Mouse (Mus musculus): ENCODE measurements around the gene Pbx1.

The Pbx1 gene

GRCm38 (mm10) chr1:168300505-168300904 is 131.6 kb downstream of the Pbx1 start:
- DNase-seq (ENCODE audit: low spot score in 2 of 2) = no peak

- DNase-seq (ENCODE audit: low spot score in 2 of 2) = no peak
These were observed 132.1 kb downstream of the Pbx1 start for GRCm38 (mm10) chr1:168299928-168300365.

- DNase-seq (ENCODE audit: low spot score in 2 of 2) = no peak
These were observed 132.9 kb downstream of the Pbx1 start for GRCm38 (mm10) chr1:168299181-168299580.

DNA sequence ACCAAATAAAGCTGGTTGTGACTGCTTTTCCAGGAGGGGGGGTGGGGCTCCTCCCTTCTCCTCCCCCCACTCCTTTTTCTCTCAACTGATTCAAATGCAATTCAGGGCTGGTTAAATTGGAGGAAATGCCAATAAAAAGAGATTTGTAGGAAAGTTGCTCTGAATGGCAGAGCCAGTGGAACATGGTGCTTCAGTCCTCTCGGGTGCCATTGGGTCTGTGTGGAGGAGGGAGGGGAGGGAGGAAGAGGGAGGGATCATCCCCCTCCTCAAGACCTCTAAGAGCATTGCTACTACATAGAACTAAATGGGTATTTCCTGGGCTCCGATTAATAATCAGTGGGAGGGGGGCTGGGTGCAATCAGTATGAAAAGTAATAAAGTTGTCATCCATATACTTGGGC is 135.8 kb downstream of the Pbx1 start:
- DNase-seq (ENCODE audit: low spot score in 2 of 2) = no peak

DNA sequence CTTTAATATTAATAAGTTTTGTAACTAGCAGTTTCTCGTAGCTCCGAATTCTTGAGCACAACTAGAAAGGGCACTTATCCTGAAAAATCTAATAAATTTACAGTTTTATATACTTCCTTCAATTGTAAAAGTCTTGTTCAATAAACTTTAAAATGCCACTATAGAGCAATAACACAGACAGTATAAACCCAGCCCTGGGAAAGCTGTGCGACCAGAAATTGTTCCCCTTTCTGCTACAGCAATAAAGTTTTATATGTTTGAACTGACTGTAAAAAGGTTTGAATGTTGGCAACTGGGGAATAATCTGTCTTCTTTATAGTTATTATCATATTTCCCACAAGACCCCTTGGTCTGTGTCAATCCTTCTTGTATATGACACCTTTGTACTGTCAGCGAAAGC is 136.3 kb downstream of the Pbx1 start:
- no peak for DNase-seq (ENCODE audit: low spot score in 2 of 2)

GRCm38 (mm10) chr1:168293673-168294072 is 138.4 kb downstream of the Pbx1 start:
- DNase-seq (ENCODE audit: low spot score in 2 of 2) = no peak

DNA sequence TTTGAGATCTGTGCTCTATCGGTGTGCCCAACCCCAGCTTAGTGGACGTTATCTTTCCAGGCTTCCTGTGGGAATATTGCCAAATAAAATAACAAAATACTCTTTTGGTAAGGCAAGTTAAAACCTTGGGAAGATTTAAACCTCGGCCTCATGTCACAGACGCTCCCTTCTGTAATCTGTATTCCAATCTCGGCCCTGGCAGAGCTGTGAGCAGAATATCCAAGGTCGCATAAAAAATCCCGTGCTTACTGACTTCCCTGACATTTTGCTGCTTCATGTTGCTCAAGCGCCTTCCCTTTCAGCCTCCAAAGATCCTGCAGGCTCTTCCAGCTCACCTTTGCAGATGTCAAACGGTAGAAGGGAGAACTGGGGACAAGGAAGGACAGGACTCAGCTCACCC is 140.0 kb downstream of the Pbx1 start:
- DNase-seq (ENCODE audit: low spot score in 2 of 2) = no peak

- DNase-seq (ENCODE audit: low spot score in 2 of 2) = no peak
These were observed 140.4 kb downstream of the Pbx1 start for GRCm38 (mm10) chr1:168291643-168292040.

DNA sequence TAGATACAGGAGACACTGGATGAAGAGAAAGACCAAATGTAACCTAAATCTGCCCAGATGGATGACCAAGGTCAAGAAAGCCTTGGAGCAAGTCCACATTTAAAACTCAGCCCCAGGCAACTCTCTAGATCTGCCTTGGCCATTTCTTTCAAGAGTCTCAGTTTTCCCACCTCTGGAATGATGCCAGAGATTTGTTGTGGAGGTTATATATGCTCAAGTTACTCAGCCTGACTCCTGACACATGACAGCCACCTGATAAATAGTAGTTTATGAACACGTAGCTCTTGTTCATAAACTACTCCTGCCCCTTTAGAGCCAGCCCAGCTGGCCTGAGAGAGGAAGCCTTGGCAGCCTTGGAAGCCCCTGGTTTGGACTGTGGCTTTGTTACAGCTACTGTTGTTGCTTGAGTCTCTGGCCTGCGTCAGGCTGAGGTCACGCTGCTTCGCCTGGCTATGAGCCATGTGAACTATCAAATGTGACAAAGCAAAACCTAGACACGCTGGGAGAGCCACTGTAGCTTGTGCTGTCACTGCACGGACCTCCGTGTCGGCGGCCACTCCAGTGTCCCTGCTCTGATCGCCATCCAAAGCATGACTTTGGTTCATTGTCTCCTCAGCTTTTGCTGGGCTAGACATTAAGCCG is 140.9 kb downstream of the Pbx1 start:
- no peak for DNase-seq (ENCODE audit: low spot score in 2 of 2)

DNA sequence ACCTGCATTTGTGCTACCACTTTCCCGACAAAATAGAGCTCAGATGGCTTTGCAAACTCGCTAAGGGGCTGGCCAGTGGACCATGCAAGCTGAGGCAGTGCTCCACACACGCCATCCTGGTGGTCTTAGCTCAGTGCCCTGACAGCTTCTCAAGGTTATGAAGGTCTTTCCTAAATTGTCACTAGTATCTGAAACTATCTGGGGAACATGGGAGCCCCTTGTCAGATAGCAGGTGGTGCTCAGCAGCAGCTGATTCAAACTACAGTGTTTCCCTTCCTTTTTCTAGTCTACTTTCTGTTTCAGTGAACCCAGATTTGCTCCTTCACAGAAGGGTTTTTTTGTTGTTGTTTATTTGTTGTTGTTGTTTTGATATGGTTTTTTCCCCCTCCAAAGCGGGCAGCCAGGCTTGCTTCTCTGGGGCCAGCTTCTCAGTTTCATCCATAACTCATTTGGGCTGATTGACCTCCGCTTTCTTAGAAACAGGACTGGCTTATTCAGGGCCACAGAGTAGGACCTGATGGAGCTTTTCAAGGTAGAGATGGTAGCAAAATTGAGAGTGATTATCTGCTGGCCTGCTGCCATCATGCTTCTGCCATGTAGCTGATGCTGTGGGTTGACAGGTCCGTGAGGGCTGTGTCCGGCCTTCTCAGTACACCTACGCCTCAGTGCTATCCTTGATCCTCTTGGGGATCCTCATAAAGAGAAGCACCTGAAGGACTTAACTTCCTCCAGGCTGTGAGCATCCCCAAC is 141.7 kb downstream of the Pbx1 start:
- no peak for DNase-seq (ENCODE audit: low spot score in 2 of 2)

GRCm38 (mm10) chr1:168288891-168289545 is 143.1 kb downstream of the Pbx1 start:
- no peak for DNase-seq (ENCODE audit: low spot score in 2 of 2)

- peak in 1 of 2 experiments; percentile 28 for DNase-seq (ENCODE audit: low spot score in 2 of 2)
These were observed 144.1 kb downstream of the Pbx1 start for GRCm38 (mm10) chr1:168287843-168288591.

GRCm38 (mm10) chr1:168286862-168287650 is 145.0 kb downstream of the Pbx1 start:
- DNase-seq (ENCODE audit: low spot score in 2 of 2) = no peak

DNA sequence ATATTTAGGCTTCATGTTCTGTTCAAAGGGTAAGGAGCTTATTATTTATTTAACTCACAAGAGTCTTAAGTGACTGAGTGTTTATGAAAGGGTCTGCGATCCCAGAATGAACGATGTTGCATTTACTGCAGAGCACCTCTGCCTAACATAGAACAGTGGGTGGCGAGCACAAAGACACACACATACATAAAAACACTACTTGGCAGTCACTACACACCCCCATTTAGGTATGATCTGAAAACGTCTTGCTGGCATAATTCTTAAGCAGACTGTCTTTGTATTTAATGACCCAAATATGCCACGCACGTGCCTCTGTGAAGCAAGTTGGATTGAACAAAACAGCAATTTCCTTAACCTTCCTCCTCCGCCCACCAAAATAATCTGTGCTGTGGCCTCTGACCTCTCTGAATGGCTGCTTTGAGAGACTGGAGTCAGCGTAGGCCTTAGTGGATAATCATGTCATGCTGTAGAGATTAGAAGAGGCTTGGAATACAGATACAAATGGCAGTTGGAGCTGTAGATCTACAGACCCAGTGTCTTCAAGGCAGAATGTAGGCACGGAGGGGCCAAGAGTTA is 147.4 kb downstream of the Pbx1 start:
- DNase-seq (ENCODE audit: low spot score in 2 of 2) = no peak

- no peak for DNase-seq (ENCODE audit: low spot score in 2 of 2)
These were observed 148.1 kb downstream of the Pbx1 start for GRCm38 (mm10) chr1:168283841-168284565.

- DNase-seq (ENCODE audit: low spot score in 2 of 2) = no peak
These were observed 148.6 kb downstream of the Pbx1 start for GRCm38 (mm10) chr1:168283421-168283820.

DNA sequence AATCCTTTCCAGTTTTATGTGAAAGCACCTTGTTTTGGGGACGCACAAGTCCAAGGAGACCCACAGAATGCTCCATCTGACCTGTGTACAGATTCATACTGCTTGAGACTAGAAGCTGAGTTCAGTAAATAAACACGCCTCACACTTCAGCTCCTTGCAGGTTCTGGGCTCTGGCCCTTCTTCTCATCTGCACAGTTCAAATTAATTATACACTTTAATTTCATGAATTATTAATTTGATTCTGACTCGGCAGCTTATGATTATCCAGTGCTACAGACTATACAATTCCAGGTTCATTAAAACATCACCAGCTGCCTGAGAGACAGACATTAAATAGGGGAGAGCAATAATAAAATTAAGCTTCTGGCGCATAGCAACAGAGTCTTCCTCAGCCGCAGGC is 156.4 kb downstream of the Pbx1 start:
- DNase-seq (ENCODE audit: low spot score in 2 of 2) = no peak

DNA sequence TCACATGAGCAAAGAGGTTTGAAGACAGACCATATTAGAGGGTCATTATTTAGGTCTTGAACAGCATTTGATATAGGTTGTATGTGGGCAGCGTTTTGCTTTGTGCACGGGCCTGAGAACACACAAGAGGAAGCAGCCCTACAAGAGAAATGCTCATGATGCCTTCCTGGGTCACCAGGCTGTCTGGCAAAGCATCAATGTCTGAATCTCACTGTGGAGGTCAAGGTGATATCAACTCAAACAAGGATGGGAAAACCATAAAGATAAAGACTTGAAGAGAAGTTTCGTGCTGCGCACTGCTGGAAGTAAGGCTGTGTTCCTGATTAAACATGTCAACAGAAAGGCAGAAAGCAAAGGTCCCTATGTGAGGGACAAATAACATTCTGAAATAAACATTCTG is 157.8 kb downstream of the Pbx1 start:
- DNase-seq (ENCODE audit: low spot score in 2 of 2) = no peak

- DNase-seq (ENCODE audit: low spot score in 2 of 2) = no peak
These were observed 160.0 kb downstream of the Pbx1 start for GRCm38 (mm10) chr1:168272091-168272490.

DNA sequence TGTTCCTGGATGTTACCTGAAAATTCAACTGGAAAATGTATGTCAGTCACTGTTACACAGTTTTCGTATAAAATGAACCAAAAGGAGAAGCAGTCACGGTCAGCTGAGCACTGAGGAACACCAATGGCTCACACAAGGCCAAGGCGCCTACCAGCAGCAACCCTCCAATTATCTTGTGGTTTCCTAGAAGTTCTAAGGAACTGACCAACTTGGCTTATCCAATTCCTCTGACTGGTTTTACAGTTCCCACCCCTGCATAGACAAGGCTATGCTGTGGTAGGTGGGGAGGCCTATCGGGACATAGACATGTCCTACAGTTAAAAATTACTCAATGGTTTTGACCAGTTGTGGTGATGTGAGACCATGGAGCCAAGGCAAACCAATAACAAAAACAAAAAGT is 160.9 kb downstream of the Pbx1 start:
- no peak for DNase-seq (ENCODE audit: low spot score in 2 of 2)
